8 mouse cellular contexts compared by ENCODE assay signal in genomic region chr7:28825686-28826401, GRCm38 (mm10). TPM values are rescaled to one million over a fixed set of nuclear protein-coding genes. Genes with fewer than 3 reads are reported as not detected.
A peak's percentile ranks its signal among the peaks of the same experiment; 100 is the strongest.
DNase-seq lines count a peak whose midpoint lies in the region; ATAC-seq and TF ChIP-seq lines count a peak whose summit lies in the region.

No protein-coding gene starts in this region.

- H3K9me3 ChIP-seq in heart, embryonic 14.5 days (ENCODE audit: control insufficient read depth, low read length): no peaks in the 10 kb centered on the region
- H3K9me3 ChIP-seq in limb, embryonic 10.5 days (replicated peaks): no peaks in the 10 kb centered on the region
- no peaks in the 10 kb centered on the region for H3K9me3 ChIP-seq in midbrain, embryonic 12.5 days

- peak overlapping the region; percentile 79 for H3K9ac ChIP-seq in heart, embryonic 14.5 days (ENCODE audit: low read length)
- peak overlapping the region; percentile 53 for H3K9ac ChIP-seq in midbrain, embryonic 12.5 days (replicated peaks)

- peak; percentile 67; the same call in 1 of the 2 replicates for TF ChIP-seq POLR2A in bone marrow macrophage, adult 2 months (IDR thresholded peaks at IDR 0.05; ENCODE audit: borderline replicate concordance, low read depth, low read length)

- no peak for TF ChIP-seq CTCF in bone marrow macrophage, adult 2 months (IDR thresholded peaks at IDR 0.05; ENCODE audit: low read depth, low read length)

- ATAC-seq in heart, embryonic 14.5 days (ENCODE audit: insufficient number of reproducible peaks, insufficient read depth, low FRiP score, low read depth): no peak
- no peak for ATAC-seq in midbrain, embryonic 12.5 days (ENCODE audit: low FRiP score, low read depth)

- H3K27me3 ChIP-seq in heart, embryonic 14.5 days (ENCODE audit: control insufficient read depth, insufficient read depth, low read length): no peaks in the 10 kb centered on the region
- no peaks in the 10 kb centered on the region for H3K27me3 ChIP-seq in limb, embryonic 10.5 days (ENCODE audit: low read depth, poor library complexity, severe bottlenecking)
- H3K27me3 ChIP-seq in midbrain, embryonic 12.5 days: no peaks in the 10 kb centered on the region

- peak overlapping the region; percentile 76 for H3K27ac ChIP-seq in bone marrow macrophage, adult 2 months (ENCODE audit: insufficient read depth, low read depth, low read length)
- H3K27ac ChIP-seq in heart, embryonic 14.5 days (replicated peaks in 1 of 2; ENCODE audit: control insufficient read depth in 1 of 2, insufficient read depth in 1 of 2, low read depth in 2 of 2, low read length in 2 of 2): peak overlapping the region; percentile 93
- peak overlapping the region; percentile 87 for H3K27ac ChIP-seq in limb, embryonic 10.5 days
- H3K27ac ChIP-seq in midbrain, embryonic 12.5 days (replicated peaks): peak overlapping the region; percentile 83; the same call in 1 of the 2 replicates

- peaks cover 30% of the 10 kb centered on the region for H3K4me1 ChIP-seq in bone marrow macrophage, adult 2 months (ENCODE audit: control insufficient read depth, insufficient read depth, low read length)
- H3K4me1 ChIP-seq in heart, embryonic 14.5 days (ENCODE audit: control insufficient read depth in 2 of 2, insufficient read depth in 2 of 2, low read length in 2 of 2): peaks cover 19 to 33% of the 10 kb centered on the region in 2 experiments
- H3K4me1 ChIP-seq in limb, embryonic 10.5 days: peaks cover 12% of the 10 kb centered on the region
- peaks cover 15% of the 10 kb centered on the region for H3K4me1 ChIP-seq in midbrain, embryonic 12.5 days

- WGBS in heart, embryonic 14.5 days: 28% methylated on average over 11 of the region's 11 CpGs
- 75% methylated on average over 11 of the region's 11 CpGs for WGBS in limb, embryonic 10.5 days
- WGBS in midbrain, embryonic 12.5 days: 71% methylated on average over 11 of the region's 11 CpGs

- H3K4me3 ChIP-seq in bone marrow macrophage, adult 2 months (ENCODE audit: insufficient read depth, low read length): peak overlapping the region; percentile 64
- H3K4me3 ChIP-seq in heart, embryonic 14.5 days (ENCODE audit: control insufficient read depth in 1 of 2, insufficient read depth in 1 of 2, low read depth in 1 of 2, low read length in 2 of 2): peak overlapping the region; percentile 50 to 68
- H3K4me3 ChIP-seq in limb, embryonic 10.5 days: peak overlapping the region; percentile 57
- peak overlapping the region; percentile 52 for H3K4me3 ChIP-seq in midbrain, embryonic 12.5 days

- intact Hi-C loops in left cerebral cortex, postnatal 14 days (cut with DNase I): loop anchor here (5.0 kb wide), 1 partner anchor 41 kb away; no protein-coding TSS in a partner anchor

- H3K4me2 ChIP-seq in heart, embryonic 14.5 days (ENCODE audit: low read length): peak overlapping the region; percentile 71
- H3K4me2 ChIP-seq in midbrain, embryonic 12.5 days (replicated peaks): peak overlapping the region; percentile 57

- peaks cover 49% of the 10 kb centered on the region for H3K36me3 ChIP-seq in heart, embryonic 14.5 days (ENCODE audit: control insufficient read depth, insufficient read depth, low read length)
- peaks cover 37% of the 10 kb centered on the region for H3K36me3 ChIP-seq in limb, embryonic 10.5 days
- H3K36me3 ChIP-seq in midbrain, embryonic 12.5 days: peaks cover 31% of the 10 kb centered on the region

- peak; percentile 18 for DNase-seq in gastrocnemius, postnatal 10 days
- no peak for DNase-seq in gastrocnemius, postnatal 25 days
- DNase-seq in limb, embryonic 10.5 days (ENCODE audit: low spot score): no peak
- no peak for DNase-seq in urinary bladder, adult 2 months (ENCODE audit: low spot score)
- DNase-seq in left cerebral cortex, postnatal 14 days (ENCODE audit: low spot score in 2 of 2): no peak

RNA-seq across cellular contexts. Expression of gene Ech1, which starts 0.8 kb away (rescaled TPM):
- total RNA-seq in gastrocnemius, postnatal 10 days (2021): 100 to 1,000 TPM; 182 to 227 TPM
- 100 to 1,000 TPM; 185 to 241 TPM for total RNA-seq in gastrocnemius, postnatal 25 days (2021)
- 85.7 and 96.1 TPM in 2 replicates for polyA plus RNA-seq in bone marrow macrophage, adult 2 months (2012; ENCODE audit: insufficient read depth, insufficient read length, missing spikeins)
- 252 and 254 TPM in 2 replicates for polyA plus RNA-seq in heart, embryonic 14.5 days (2014; fragmentation: Nextera tagmentation; extraction: Ambion mirVana)
- polyA plus RNA-seq in limb, embryonic 10.5 days (2016; fragmentation: Nextera tagmentation; extraction: Ambion mirVana): 69.1 and 90.7 TPM in 2 replicates
- 71.4 and 77.2 TPM in 2 replicates for polyA plus RNA-seq in midbrain, embryonic 12.5 days (2016; fragmentation: Nextera tagmentation; extraction: Ambion mirVana)
- 246 and 303 TPM in 2 replicates for polyA plus RNA-seq in urinary bladder, adult 2 months (2012; rRNA removed)
- total RNA-seq in left cerebral cortex, postnatal 14 days (2021): 10 to 100 TPM; 43.6 to 44.2 TPM

RNA-seq across cellular contexts. Expression of gene Lgals4, which starts 7.8 kb away (rescaled TPM):
- 1 to 10 TPM; 3.7 to 7.4 TPM for total RNA-seq in gastrocnemius, postnatal 10 days (2021)
- total RNA-seq in gastrocnemius, postnatal 25 days (2021): 1 to 10 TPM; 3.2 to 5.4 TPM
- polyA plus RNA-seq in bone marrow macrophage, adult 2 months (2012; ENCODE audit: insufficient read depth, insufficient read length, missing spikeins): 1.9 and 2.8 TPM in 2 replicates
- polyA plus RNA-seq in heart, embryonic 14.5 days (2014; fragmentation: Nextera tagmentation; extraction: Ambion mirVana): 4.7 and 4.8 TPM in 2 replicates
- 2.7 and 4.1 TPM in 2 replicates for polyA plus RNA-seq in limb, embryonic 10.5 days (2016; fragmentation: Nextera tagmentation; extraction: Ambion mirVana)
- 3.2 and 3.5 TPM in 2 replicates for polyA plus RNA-seq in midbrain, embryonic 12.5 days (2016; fragmentation: Nextera tagmentation; extraction: Ambion mirVana)
- 29.4 and 39.9 TPM in 2 replicates for polyA plus RNA-seq in urinary bladder, adult 2 months (2012; rRNA removed)
- 1 to 10 TPM; 2.6 TPM for total RNA-seq in left cerebral cortex, postnatal 14 days (2021)

RNA-seq across cellular contexts. Expression of gene Hnrnpl, which starts 17.5 kb away (rescaled TPM):
- total RNA-seq in gastrocnemius, postnatal 10 days (2021): 100 to 1,000 TPM; 244 to 291 TPM
- 100 to 1,000 TPM; 118 to 120 TPM for total RNA-seq in gastrocnemius, postnatal 25 days (2021)
- polyA plus RNA-seq in bone marrow macrophage, adult 2 months (2012; ENCODE audit: insufficient read depth, insufficient read length, missing spikeins): 252 and 256 TPM in 2 replicates
- polyA plus RNA-seq in heart, embryonic 14.5 days (2014; fragmentation: Nextera tagmentation; extraction: Ambion mirVana): 151 and 155 TPM in 2 replicates
- 335 and 336 TPM in 2 replicates for polyA plus RNA-seq in limb, embryonic 10.5 days (2016; fragmentation: Nextera tagmentation; extraction: Ambion mirVana)
- polyA plus RNA-seq in midbrain, embryonic 12.5 days (2016; fragmentation: Nextera tagmentation; extraction: Ambion mirVana): 323 and 357 TPM in 2 replicates
- polyA plus RNA-seq in urinary bladder, adult 2 months (2012; rRNA removed): 325 and 346 TPM in 2 replicates
- 100 to 1,000 TPM; 401 to 422 TPM for total RNA-seq in left cerebral cortex, postnatal 14 days (2021)

RNA-seq across cellular contexts. Expression of gene Rinl, which starts 37.1 kb away (rescaled TPM):
- 1 to 10 TPM in 1 of 2 experiments, under 1 TPM in 1; 0.63 to 1.7 TPM for total RNA-seq in gastrocnemius, postnatal 10 days (2021)
- under 1 TPM; 0.51 to 0.78 TPM for total RNA-seq in gastrocnemius, postnatal 25 days (2021)
- 33.3 and 36.4 TPM in 2 replicates for polyA plus RNA-seq in bone marrow macrophage, adult 2 months (2012; ENCODE audit: insufficient read depth, insufficient read length, missing spikeins)
- 2.1 and 3.7 TPM in 2 replicates for polyA plus RNA-seq in heart, embryonic 14.5 days (2014; fragmentation: Nextera tagmentation; extraction: Ambion mirVana)
- 2.7 and 3.0 TPM in 2 replicates for polyA plus RNA-seq in limb, embryonic 10.5 days (2016; fragmentation: Nextera tagmentation; extraction: Ambion mirVana)
- polyA plus RNA-seq in midbrain, embryonic 12.5 days (2016; fragmentation: Nextera tagmentation; extraction: Ambion mirVana): 1.7 and 2.8 TPM in 2 replicates
- 2.6 and 4.1 TPM in 2 replicates for polyA plus RNA-seq in urinary bladder, adult 2 months (2012; rRNA removed)
- 1 to 10 TPM; 1.6 to 2.5 TPM for total RNA-seq in left cerebral cortex, postnatal 14 days (2021)

RNA-seq across cellular contexts. Expression of gene Lgals7, which starts 37.8 kb away (rescaled TPM):
- total RNA-seq in gastrocnemius, postnatal 10 days (2021): under 1 TPM in 1 of 2 experiments, not detected in 1; 0.56 TPM
- total RNA-seq in gastrocnemius, postnatal 25 days (2021): not detected
- not detected in 2 replicates for polyA plus RNA-seq in bone marrow macrophage, adult 2 months (2012; ENCODE audit: insufficient read depth, insufficient read length, missing spikeins)
- 1.3 and 2.6 TPM in 2 replicates for polyA plus RNA-seq in heart, embryonic 14.5 days (2014; fragmentation: Nextera tagmentation; extraction: Ambion mirVana)
- 0.41 and 0.73 TPM in 2 replicates for polyA plus RNA-seq in limb, embryonic 10.5 days (2016; fragmentation: Nextera tagmentation; extraction: Ambion mirVana)
- polyA plus RNA-seq in midbrain, embryonic 12.5 days (2016; fragmentation: Nextera tagmentation; extraction: Ambion mirVana): 2.6 and 3.1 TPM in 2 replicates
- polyA plus RNA-seq in urinary bladder, adult 2 months (2012; rRNA removed): 1.3 and 3.6 TPM in 2 replicates
- under 1 TPM in 1 of 2 experiments, not detected in 1; 0.47 TPM for total RNA-seq in left cerebral cortex, postnatal 14 days (2021)
